Mouse (Mus musculus) erythroid progenitor cell, adult 5-6 weeks (primary cell): ENCODE data around the gene Rab17. TPM values are rescaled to one million over a fixed set of nuclear protein-coding genes. Genes with fewer than 3 reads are reported as not detected.

ENCODE experiments used
- ATAC-seq: replicated peaks from 2 replicates; pipeline ENCODE4 v1.8.0; 2016; ENCODE audit warnings: moderate number of reproducible peaks, mild to moderate bottlenecking, moderate TSS enrichment, inconsistent platforms; ENCODE audit not compliant: poor library complexity, low FRiP score, severe bottlenecking
- total RNA-seq, 2 experiments: library from RNA; stranded (forward) in 1 of 2; stranded (reverse) in 1 of 2; fragments of 150-400 nt in 1 of 2; fragments of 186-747, 209-891 nt in 1 of 2; gene quantifications; 2 replicates each; pipeline versions ENCODE4 v1.2.3 to v1.2.4; 2015 to 2017; ENCODE audit warnings: low replicate concordance in 2 of 2

The Rab17 gene
- total RNA-seq (2015; ENCODE audit: low replicate concordance) = not detected in 2 replicates
- not detected in 2 replicates for total RNA-seq (2017; ENCODE audit: low replicate concordance)

DNA sequence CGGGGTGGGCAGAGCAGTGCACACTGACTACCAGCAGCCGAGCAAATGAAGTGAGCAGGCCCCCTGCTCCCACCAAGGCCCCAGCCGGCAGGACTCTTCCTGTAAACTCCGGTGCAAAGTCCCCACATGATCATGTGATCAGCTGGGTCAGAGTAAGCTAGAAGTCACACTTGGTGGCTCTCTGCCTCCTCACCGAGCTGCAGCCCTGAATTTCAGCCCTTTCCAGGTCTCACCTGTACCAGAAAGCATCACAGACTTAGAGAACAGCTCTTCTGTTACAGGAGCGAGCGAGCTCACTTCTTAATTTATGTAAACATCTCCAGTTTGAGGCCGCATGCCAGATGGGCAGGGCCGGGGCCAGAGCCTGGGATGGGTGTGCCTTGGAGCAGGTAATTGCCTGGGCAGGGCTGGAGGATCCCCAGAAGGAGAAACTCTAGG lies at the start of gene Rab17:
TSS of gene Rab17 (minus strand) at position 315 of the 438 bp plus-strand sequence.
- no peak for ATAC-seq

DNA sequence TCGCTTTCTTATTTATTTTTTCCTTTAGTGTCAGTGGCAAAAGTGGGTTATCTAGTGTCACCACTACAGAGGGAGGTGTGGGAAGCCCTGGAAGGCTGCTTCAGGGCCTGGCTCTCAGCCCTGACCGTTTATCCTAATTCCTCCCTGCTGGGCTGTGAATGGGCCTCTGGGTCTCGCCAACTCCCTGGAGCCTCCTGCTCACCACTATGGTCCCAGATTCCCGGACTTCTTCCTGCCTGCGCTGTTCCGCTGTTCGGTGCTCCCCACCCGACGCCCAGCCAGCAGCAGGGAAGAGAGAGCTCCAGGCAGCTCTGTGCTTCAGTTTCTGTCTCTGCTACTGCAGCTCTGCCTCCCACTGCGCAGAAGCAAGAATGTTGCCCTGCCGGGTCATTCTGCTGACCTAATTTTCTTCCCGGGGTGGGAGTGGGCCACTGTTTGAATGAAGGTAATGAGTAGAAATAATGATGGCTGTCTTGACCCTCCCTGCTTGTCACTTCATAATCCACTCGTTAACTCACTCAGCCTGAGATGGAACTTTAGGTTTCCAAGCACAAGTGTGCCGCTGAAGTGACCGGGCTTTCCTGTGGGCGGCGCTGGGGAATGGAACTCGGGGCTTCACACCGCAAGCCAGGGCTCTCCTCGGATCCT lies 47.8 kb upstream of the Rab17 start:
- ATAC-seq = no peak

DNA sequence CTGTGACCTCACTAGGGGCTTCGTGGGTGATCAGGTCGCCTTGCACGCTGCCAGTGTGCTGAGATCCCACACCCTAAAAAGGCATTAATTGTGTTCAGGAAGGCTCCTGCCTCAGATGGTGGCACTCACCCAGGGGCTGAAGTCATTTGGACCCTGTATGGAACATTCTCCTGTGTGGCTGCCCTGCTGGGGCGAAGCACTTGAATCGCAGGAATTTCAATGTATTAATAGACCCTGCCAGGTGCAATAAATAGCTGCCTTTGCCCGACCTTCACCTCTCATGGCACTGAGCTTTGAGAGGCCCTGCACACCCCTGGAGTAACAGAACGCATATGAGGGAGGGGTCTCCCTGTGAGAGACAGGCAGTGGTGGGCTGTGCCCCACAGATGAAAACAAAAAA lies 46.1 kb upstream of the Rab17 start:
- ATAC-seq = no peak

DNA sequence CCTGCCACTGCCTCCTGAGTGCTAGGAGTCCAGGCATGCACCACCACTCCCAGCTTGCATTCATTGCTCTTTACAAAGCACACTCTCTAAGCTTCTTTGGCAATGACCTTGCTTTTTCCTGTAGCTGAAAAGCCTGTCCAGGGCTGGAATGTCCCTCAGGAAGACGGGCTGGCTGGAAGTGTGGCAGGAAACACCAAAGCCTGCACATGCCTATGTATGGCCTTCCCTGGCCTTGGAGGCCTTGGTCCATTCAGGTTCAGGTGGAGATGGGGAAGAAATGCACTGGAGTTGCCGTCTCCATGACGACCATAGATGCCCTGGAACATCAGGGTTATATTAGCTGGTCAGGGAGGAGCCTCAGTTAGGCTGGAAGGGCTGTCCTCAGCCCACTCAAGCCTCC lies 44.3 kb upstream of the Rab17 start:
- no peak for ATAC-seq

GRCm38 (mm10) chr1:91011336-91011735 lies 41.9 kb upstream of the Rab17 start:
- ATAC-seq = no peak

GRCm38 (mm10) chr1:91010716-91011115 lies 41.3 kb upstream of the Rab17 start:
- ATAC-seq = no peak

- ATAC-seq = no peak
Observed at GRCm38 (mm10) chr1:91010216-91010615, 40.8 kb upstream of the Rab17 start.

DNA sequence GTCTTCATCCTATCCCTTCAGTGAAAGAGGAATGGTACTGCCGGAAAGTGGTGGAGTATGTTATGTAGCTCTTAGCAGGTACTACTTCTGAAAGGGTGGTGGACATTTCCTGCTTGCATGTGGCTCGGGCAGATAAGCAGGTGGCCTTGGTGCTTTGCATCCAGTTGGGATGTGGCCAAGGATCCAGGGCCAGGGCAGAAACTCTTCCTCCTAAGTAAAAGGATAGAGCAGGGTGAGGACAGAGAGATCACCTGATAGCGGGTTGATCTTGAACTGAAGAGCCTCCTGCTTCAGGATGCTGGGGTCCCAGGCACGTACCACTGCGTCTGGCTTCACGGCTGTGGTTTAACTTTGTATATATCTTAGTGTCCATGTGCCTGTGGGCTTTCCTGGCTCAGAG lies 39.8 kb upstream of the Rab17 start:
- no peak for ATAC-seq

GRCm38 (mm10) chr1:91008746-91009145 lies 39.3 kb upstream of the Rab17 start:
- ATAC-seq = no peak

GRCm38 (mm10) chr1:91008147-91008682 lies 38.8 kb upstream of the Rab17 start:
- no peak for ATAC-seq

GRCm38 (mm10) chr1:91006708-91007107 lies 37.2 kb upstream of the Rab17 start:
- ATAC-seq = no peak

DNA sequence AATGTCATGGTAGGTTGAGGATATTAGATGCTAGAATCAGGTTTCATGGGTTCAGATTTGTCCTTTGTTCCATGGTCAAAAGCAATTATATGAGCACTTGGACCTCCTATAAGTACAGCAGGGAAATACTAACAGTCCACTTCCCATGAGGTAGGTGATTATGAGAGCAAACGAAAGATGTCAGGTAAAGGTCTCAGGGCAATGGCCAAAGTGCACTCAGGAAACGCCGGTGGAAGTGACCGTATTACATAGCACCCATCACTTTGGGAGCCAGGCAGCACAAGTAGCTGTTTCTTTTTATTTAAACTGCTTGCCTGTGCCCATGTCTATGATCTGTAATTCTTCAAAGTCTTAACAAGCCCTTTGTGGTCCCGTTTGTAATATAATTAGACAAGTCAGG lies 36.6 kb upstream of the Rab17 start:
- ATAC-seq = no peak

GRCm38 (mm10) chr1:91003522-91004253 lies 34.2 kb upstream of the Rab17 start:
- no peak for ATAC-seq

DNA sequence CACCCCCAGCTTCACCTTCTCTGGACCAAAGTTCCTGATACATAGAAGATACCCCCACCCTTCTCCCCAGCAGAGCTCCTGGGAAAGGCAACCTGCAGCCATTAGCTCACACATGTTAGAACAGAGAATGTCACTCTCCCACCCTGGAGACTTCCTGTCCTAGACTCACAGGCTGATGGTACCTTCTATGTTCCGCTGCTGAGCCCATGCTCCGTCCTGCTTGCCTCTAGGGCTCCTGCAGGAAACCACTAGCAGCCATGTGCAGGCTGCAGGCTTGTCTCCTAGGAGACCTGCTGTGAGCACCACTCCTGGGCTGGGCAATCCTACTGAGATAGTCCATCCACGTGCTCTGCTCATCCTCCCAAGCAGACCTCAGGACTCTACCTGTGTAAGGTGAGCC lies 33.2 kb upstream of the Rab17 start:
- no peak for ATAC-seq

GRCm38 (mm10) chr1:91001871-91002539 lies 32.5 kb upstream of the Rab17 start:
- no peak for ATAC-seq

DNA sequence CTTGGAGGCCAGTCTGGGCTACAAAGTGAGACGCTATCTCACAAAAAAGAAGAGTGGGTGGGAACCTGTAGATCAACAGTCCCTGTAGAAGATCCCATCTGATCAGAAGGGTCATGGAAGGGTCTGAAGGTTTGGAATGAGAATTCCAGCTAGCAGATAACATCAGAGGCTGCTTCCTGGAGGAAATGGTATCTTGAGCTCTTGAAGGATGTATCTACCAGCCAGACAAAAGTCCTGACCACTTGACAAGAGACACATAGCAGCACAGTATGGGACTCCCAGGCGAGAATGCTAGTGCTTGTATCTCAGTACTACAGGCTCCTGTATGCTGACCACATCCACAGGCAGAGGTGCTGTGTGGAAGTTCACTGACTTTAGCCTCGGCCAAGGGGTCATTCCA lies 31.6 kb upstream of the Rab17 start:
- ATAC-seq = no peak

- ATAC-seq = no peak
Observed at GRCm38 (mm10) chr1:90999911-91000601, 30.6 kb upstream of the Rab17 start.

DNA sequence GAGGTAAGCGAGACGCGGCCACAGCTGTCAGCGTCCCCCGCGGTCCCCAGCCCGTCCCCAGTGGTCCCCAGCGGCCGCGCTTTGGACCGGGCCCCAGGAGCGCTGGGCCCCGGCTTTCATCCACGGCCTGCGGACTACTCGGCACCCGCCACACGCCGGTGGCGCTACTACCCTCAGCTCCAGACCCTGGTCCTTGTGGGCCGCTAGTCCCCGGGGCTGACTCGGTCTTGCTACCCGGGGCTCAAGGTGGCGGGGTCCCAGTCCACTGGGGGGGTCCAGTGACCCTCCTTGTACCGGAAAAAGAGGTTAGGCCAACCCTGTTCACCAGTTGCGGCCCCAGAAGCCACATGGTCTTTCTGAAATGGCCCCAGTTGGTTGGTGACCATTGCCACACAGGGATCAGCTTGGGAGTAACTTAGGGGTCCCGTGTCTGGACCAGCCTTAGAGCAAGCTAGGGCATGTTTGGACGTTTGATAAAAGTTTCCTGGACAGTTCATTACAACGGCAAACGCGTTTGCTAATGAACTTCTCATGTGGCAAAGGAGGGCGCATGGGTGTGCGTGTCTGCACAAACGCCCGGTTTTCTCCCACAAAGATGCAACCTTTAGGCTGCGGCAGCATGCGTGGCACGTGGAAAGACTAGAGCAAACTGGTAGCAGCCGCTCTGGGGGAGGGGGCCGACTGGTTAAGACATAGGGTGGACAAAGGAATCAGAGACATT lies 29.6 kb upstream of the Rab17 start:
- ATAC-seq = no peak

- no peak for ATAC-seq
Observed at GRCm38 (mm10) chr1:90998268-90998890, 28.9 kb upstream of the Rab17 start, which contains the start of gene Lrrfip1. Gene Lrrfip1, plus strand, starts transcription at chr1:90998737.
